9 mouse cellular contexts compared by ENCODE assay signal in the genomic region with DNA sequence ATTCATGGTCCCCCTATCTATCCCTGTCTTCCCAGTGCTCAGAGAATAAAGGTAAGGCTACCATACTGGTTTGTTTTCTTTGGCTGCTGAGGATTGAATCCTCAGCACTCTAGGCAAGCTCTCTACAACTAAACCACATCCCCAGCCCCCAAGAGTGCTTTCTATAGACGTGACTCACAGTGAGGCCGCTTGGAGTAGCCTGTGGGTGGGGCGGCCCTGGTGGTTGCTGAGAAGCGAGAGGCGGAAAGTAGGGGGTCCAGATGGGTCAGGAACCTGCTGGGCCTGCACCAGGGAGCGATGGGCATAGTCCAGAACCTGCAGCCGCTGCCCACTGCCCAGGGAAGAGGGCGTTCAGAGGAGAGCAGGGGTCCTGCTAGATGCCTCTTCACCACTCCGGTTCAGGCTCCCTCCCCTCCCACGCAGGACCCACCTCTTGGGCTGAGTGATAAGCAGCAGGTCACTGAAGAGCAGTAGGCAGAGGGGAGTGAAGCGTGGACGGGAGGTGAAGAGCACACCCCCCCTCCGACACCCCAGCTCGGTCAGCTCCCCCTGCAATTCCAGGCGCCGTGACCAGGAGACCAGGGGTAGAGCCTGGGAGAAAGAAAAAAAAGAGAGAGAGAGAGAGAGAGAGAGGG. TPM values are rescaled to one million over a fixed set of nuclear protein-coding genes. Genes with fewer than 3 reads are reported as not detected.
A peak's percentile ranks its signal among the peaks of the same experiment; 100 is the strongest.
DNase-seq lines count a peak whose midpoint lies in the region; ATAC-seq and TF ChIP-seq lines count a peak whose summit lies in the region.
"Had no signal": no experiment of that assay in that cellular context is flagged by ENCODE, and none has a peak within 500 bp of the region (broad histone marks: within the 10 kb centered on the region; RNA-seq: fewer than 3 reads in every experiment).

No protein-coding gene starts in this region.

- peaks cover 20% of the 10 kb centered on the region for H3K36me3 ChIP-seq in E14TG2a.4 (ENCODE audit: insufficient read depth, low read length)
- H3K36me3 ChIP-seq in midbrain, embryonic 12.5 days: no peaks in the 10 kb centered on the region

- H3K27ac ChIP-seq in cerebellum, adult 2 months (ENCODE audit: insufficient read depth, low read length): peak overlapping the region; percentile 49; the same call in 1 of the 2 replicates
- H3K27ac ChIP-seq in midbrain, embryonic 12.5 days (replicated peaks): peak overlapping the region; percentile 46; the same call in 1 of the 2 replicates

- TF ChIP-seq POLR2A in cerebellum, adult 2 months (IDR thresholded peaks at IDR 0.05; ENCODE audit: borderline replicate concordance, insufficient read depth, low read length): no peak

- 19% methylated on average over 12 of the region's 16 CpGs for WGBS in cerebellum, adult 2 months
- WGBS in midbrain, embryonic 12.5 days: 15% methylated on average over 16 of the region's 16 CpGs

- no peaks in the 10 kb centered on the region for H3K27me3 ChIP-seq in cerebellum, adult 2 months (ENCODE audit: control insufficient read depth, insufficient read depth, low read length)
- H3K27me3 ChIP-seq in E14TG2a.4 (ENCODE audit: insufficient read depth, low read length): peaks cover 43% of the 10 kb centered on the region
- peaks cover 36% of the 10 kb centered on the region for H3K27me3 ChIP-seq in midbrain, embryonic 12.5 days

- peak overlapping the region; percentile 31; the same call in 1 of the 2 replicates for H3K9ac ChIP-seq in midbrain, embryonic 12.5 days (replicated peaks)

- peak overlapping the region; percentile 38 for H3K4me2 ChIP-seq in midbrain, embryonic 12.5 days (replicated peaks)

- ATAC-seq in midbrain, embryonic 12.5 days (ENCODE audit: low FRiP score, low read depth): no peak

- H3K9me3 ChIP-seq in E14TG2a.4 (ENCODE audit: low read length): no peaks in the 10 kb centered on the region
- H3K9me3 ChIP-seq in midbrain, embryonic 12.5 days: no peaks in the 10 kb centered on the region

- no peaks in the 10 kb centered on the region; the same call in 1 of the 2 replicates for H3K4me1 ChIP-seq in cerebellum, adult 2 months (ENCODE audit: control insufficient read depth, insufficient read depth, low read length)
- H3K4me1 ChIP-seq in E14TG2a.4 (replicated peaks; ENCODE audit: low read depth, low read length): peaks cover 20% of the 10 kb centered on the region
- H3K4me1 ChIP-seq in midbrain, embryonic 12.5 days: peaks cover 4% of the 10 kb centered on the region; the same call in 1 of the 2 replicates

- H3K4me3 ChIP-seq in cerebellum, adult 2 months (replicated peaks; ENCODE audit: insufficient read depth, low read depth, low read length): peak overlapping the region; percentile 56
- peak overlapping the region; percentile 63 for H3K4me3 ChIP-seq in E14TG2a.4 (replicated peaks; ENCODE audit: low read length)
- peak overlapping the region; percentile 27 for H3K4me3 ChIP-seq in midbrain, embryonic 12.5 days

- TF ChIP-seq CTCF in cerebellum, adult 2 months (IDR thresholded peaks at IDR 0.05; ENCODE audit: borderline replicate concordance, insufficient read depth, low read depth, low read length): no peak
- TF ChIP-seq CTCF in E14TG2a.4 (conservative IDR thresholded peaks at IDR 0.05; ENCODE audit: low read length): no peak

- DNase-seq in cerebellum, adult 2 months: peak; percentile 22 to 50
- no peak for DNase-seq in cerebellum, adult 9-10 months
- peak; percentile 59 to 79 for DNase-seq in frontal cortex, adult 2 months (ENCODE audit: extremely low spot score in 1 of 2, low spot score in 1 of 2)
- DNase-seq in testis, postnatal 14 days (ENCODE audit: low spot score): no peak
- DNase-seq in layer of hippocampus, postnatal 14 days (ENCODE audit: low spot score in 2 of 2): no peak
- DNase-seq in embryo, embryonic 9.5 days (ENCODE audit: extremely low spot score): no peak

RNA-seq across cellular contexts. Expression of gene Arhgef15, which starts 10.4 kb away (rescaled TPM):
- 33.0 and 34.7 TPM in 2 replicates for polyA plus RNA-seq in cerebellum, adult 2 months (2012; rRNA removed)
- polyA plus RNA-seq in frontal cortex, adult 2 months (2012; rRNA removed): 17.6 and 23.9 TPM in 2 replicates
- polyA plus RNA-seq in midbrain, embryonic 12.5 days (2016; fragmentation: Nextera tagmentation; extraction: Ambion mirVana): 5.9 and 6.7 TPM in 2 replicates
- 1 to 10 TPM; 7.6 to 9.7 TPM for total RNA-seq in layer of hippocampus, postnatal 14 days (2021)

RNA-seq across cellular contexts. Expression of gene Odf4, which starts 20.0 kb away (rescaled TPM):
- polyA plus RNA-seq in cerebellum, adult 2 months (2012; rRNA removed): 1.0 and 1.1 TPM in 2 replicates
- polyA plus RNA-seq in frontal cortex, adult 2 months (2012; rRNA removed): 0.48 and 0.82 TPM in 2 replicates
- polyA plus RNA-seq in midbrain, embryonic 12.5 days (2016; fragmentation: Nextera tagmentation; extraction: Ambion mirVana): 0.20 TPM in 1 of 2 replicates, not detected in the other
- under 1 TPM; 0.33 to 0.41 TPM for total RNA-seq in layer of hippocampus, postnatal 14 days (2021)
- total RNA-seq: liver, adult 2 months had no signal
- polyA plus RNA-seq: liver, adult 2 months had no signal

RNA-seq across cellular contexts. Expression of gene Slc25a35, which starts 21.0 kb away (rescaled TPM):
- 11.5 and 12.1 TPM in 2 replicates for polyA plus RNA-seq in cerebellum, adult 2 months (2012; rRNA removed)
- polyA plus RNA-seq in frontal cortex, adult 2 months (2012; rRNA removed): 15.3 and 15.5 TPM in 2 replicates
- polyA plus RNA-seq in midbrain, embryonic 12.5 days (2016; fragmentation: Nextera tagmentation; extraction: Ambion mirVana): 1.7 and 1.9 TPM in 2 replicates
- total RNA-seq in layer of hippocampus, postnatal 14 days (2021): 1 to 10 TPM; 4.6 to 4.8 TPM

RNA-seq across cellular contexts. Expression of gene Rangrf, which starts 28.1 kb away (rescaled TPM):
- polyA plus RNA-seq in cerebellum, adult 2 months (2012; rRNA removed): 54.4 and 55.5 TPM in 2 replicates
- 26.1 and 26.2 TPM in 2 replicates for polyA plus RNA-seq in frontal cortex, adult 2 months (2012; rRNA removed)
- 39.2 and 42.1 TPM in 2 replicates for polyA plus RNA-seq in midbrain, embryonic 12.5 days (2016; fragmentation: Nextera tagmentation; extraction: Ambion mirVana)
- 10 to 100 TPM; 13.4 to 15.8 TPM for total RNA-seq in layer of hippocampus, postnatal 14 days (2021)

RNA-seq across cellular contexts. Expression of gene Rpl26, which starts 45.5 kb away (rescaled TPM):
- polyA plus RNA-seq in cerebellum, adult 2 months (2012; rRNA removed): 1,554 and 1,707 TPM in 2 replicates
- polyA plus RNA-seq in frontal cortex, adult 2 months (2012; rRNA removed): 1,561 and 1,707 TPM in 2 replicates
- polyA plus RNA-seq in midbrain, embryonic 12.5 days (2016; fragmentation: Nextera tagmentation; extraction: Ambion mirVana): 743 and 773 TPM in 2 replicates
- total RNA-seq in layer of hippocampus, postnatal 14 days (2021): 100 to 1,000 TPM; 611 to 652 TPM

Comparison
In these comparisons a context has a peak if more than half of its experiments do, and no peak if none do; other contexts are left out.
1. DNase-seq: peak in cerebellum, adult 2 months (2 of 2) and frontal cortex, adult 2 months (2 of 2); none in cerebellum, adult 9-10 months (single experiment), testis, postnatal 14 days (single experiment), layer of hippocampus, postnatal 14 days (0 of 2) and embryo, embryonic 9.5 days (single experiment).
2. Peak in every context shown above with its lines, with median percentiles within 50 percentile points of each other: H3K4me3 ChIP-seq.